Mouse (Mus musculus) kidney, adult 2 months (tissue): Measurements from ENCODE around the gene Trim2. TPM values are rescaled to one million over a fixed set of nuclear protein-coding genes. Genes with fewer than 3 reads are reported as not detected.

Source experiments
- DNase-seq: peaks from one replicate; pipeline ENCODE4 v3.0.0; 2021
- H3K27ac ChIP-seq: fragments of 200-500 bp; 2 replicates; pipeline ENCODE4 v1.5.1; 2012; ENCODE audit warnings: low read depth, low read length, control low read depth, inconsistent platforms; ENCODE audit not compliant: insufficient read depth
- H3K27me3 ChIP-seq: fragments of 200-500 bp; replicated peaks from 2 replicates; pipeline ENCODE4 v1.6.1; 2012; ENCODE audit warnings: mild to moderate bottlenecking, moderate library complexity, low read length, inconsistent platforms; ENCODE audit not compliant: control insufficient read depth, insufficient read depth
- H3K36me3 ChIP-seq: fragments of 200-500 bp; 2 replicates; pipeline ENCODE4 v1.6.1; 2012; ENCODE audit warnings: mild to moderate bottlenecking, moderate library complexity, low read length, inconsistent platforms; ENCODE audit not compliant: control insufficient read depth, insufficient read depth
- H3K4me1 ChIP-seq: fragments of 200-500 bp; 2 replicates; pipeline ENCODE4 v1.6.1; 2011; ENCODE audit warnings: low read length; ENCODE audit not compliant: control insufficient read depth, insufficient read depth
- H3K4me3 ChIP-seq: fragments of 200-500 bp; 2 replicates; pipeline ENCODE4 v1.5.1; 2011; ENCODE audit warnings: mild to moderate bottlenecking, low read depth, low read length, control low read depth; ENCODE audit not compliant: insufficient read depth
- CTCF ChIP-seq: fragments of 200-500 bp; conservative IDR thresholded peaks from 2 replicates; pipeline ENCODE4 v1.5.1; 2011; ENCODE audit warnings: low read depth, mild to moderate bottlenecking, control low read depth, low read length, moderate library complexity, mixed read lengths; ENCODE audit not compliant: insufficient read depth, insufficient read length
- POLR2A ChIP-seq: fragments of 200-500 bp; IDR thresholded peaks from one replicate; pipeline ENCODE4 v1.6.1; 2011; ENCODE audit warnings: low read depth, low read length, control low read depth
- WGBS: fragments of 180-500 bp; shearing (Covaris S2); methylation state at CpG from one replicate; pipeline ENCODE4 v1.1.7; 2018; 5-methylcytosine and 5-hydroxymethylcytosine counted together
- polyA plus RNA-seq: library from polyadenylated mRNA; depleted of rRNA; stranded (reverse); fragments of >200 nt; gene quantifications from 2 replicates; pipeline ENCODE4 v1.2.3, GENCODE M21; 2012

The Trim2 gene
- polyA plus RNA-seq, 1 experiment = 44.5 TPM

DNA sequence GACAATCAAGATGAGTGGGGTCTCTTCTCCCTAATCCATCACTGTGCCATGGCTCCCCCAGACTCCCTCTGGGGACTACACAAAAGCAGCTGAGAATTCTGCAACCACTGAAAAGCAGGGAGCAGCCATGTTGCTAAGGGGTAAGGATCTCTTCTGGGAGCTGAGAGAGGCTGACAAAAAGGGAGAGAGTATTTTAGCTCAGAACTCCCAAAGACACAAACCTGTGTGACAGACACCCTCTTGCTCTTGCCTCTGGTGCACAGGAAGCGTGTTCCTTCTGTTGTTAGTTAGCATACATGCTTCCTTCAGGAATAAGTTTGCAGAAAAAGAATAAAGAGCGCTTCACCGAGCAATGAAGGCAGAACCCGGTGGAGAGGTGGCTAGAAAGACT is 88.7 kb downstream of the Trim2 start:
- DNase-seq = no peak
- H3K4me3 ChIP-seq = no peak overlapping the region
- no peak overlapping the region for H3K27ac ChIP-seq
- TF ChIP-seq POLR2A (no peak), CTCF (no peak)
- no peaks in the 10 kb centered on the region for H3K27me3 ChIP-seq
- peaks cover 15% of the 10 kb centered on the region; the same call in 1 of the 2 replicates for H3K4me1 ChIP-seq
- H3K36me3 ChIP-seq = no peaks in the 10 kb centered on the region
- WGBS = 69% methylated on average over 4 of the region's 4 CpGs

DNA sequence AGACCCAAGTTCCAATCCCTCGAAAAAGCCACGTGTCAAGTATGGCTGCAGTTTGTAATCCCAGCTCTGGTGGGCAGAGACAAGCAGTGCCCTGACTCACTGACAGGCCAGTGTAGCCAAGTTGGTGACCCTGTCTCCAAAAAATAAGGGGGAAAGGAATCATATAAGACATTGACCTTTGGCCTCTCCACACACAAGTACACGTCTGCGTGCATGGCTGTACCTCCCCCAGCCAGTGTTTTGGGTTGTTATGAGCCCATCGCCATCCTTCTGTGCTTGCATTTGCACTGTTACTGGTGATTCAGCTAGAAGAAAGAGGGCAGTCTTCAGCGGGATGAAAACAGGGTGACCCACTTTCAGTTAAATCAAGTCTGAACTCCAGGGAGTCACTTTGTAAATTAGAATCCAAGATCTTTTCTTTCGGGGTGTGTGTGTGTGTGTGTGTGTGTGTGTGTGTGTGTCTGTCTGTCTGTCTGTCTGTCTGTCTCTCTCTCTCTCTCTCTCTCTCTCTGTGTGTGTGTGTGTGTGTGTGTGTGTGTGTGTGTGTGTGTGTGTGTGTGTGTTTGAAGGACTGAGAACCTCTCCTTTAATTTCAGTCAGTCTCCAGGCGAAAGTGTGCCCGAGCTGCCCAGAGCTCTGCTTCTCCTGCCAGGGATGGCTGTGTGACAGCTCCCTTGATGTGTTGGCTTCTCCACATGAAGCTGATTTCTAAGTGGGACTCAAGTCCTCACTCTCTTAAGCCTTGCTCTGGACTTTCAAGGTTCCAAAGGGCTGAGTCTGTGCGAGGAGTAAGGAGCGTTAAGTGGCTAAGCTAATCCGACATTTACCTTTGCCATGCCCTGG is 89.3 kb downstream of the Trim2 start:
- Histone ChIP-seq H3K4me3 (no peak overlapping the region), H3K27ac (no peak overlapping the region), H3K27me3 (no peaks in the 10 kb centered on the region), H3K36me3 (no peaks in the 10 kb centered on the region), H3K4me1 (peaks cover 15% of the 10 kb centered on the region; the same call in 1 of the 2 replicates)
- TF ChIP-seq CTCF = no peak
- no peak for TF ChIP-seq POLR2A
- DNase-seq = no peak
- 70% methylated on average over 12 of the region's 12 CpGs for WGBS

- H3K27me3 ChIP-seq = no peaks in the 10 kb centered on the region
- WGBS = 72% methylated on average over 15 of the region's 15 CpGs
- no peaks in the 10 kb centered on the region for H3K36me3 ChIP-seq
- no peak overlapping the region for H3K4me3 ChIP-seq
- DNase-seq = no peak
- no peak overlapping the region for H3K27ac ChIP-seq
- TF ChIP-seq CTCF (no peak), POLR2A (no peak)
- peaks cover 15% of the 10 kb centered on the region; the same call in 1 of the 2 replicates for H3K4me1 ChIP-seq
Measured at GRCm38 (mm10) chr3:84215743-84216360, 90.8 kb downstream of the Trim2 start.

DNA sequence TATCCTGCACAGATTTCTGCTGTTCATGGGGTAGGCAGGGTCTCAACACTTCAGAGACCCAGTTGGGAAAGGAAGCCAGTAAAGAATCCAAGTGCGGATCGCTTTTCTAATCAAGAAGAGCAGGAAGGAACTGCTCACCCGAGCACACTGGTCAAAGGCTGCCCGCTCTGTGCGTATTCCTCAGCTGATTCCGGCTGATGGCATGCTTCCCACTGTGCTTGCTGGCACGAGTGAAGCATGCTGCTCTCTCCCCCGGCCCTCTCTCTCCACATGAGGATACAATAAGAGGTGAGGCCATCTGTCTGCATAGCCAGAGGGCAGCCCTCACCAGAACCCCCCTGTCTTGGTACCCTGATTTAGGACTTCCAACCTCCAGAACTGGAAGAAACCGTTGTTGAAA is 91.4 kb downstream of the Trim2 start:
- no peaks in the 10 kb centered on the region for H3K27me3 ChIP-seq
- no peak overlapping the region for H3K4me3 ChIP-seq
- 34% methylated on average over 9 of the region's 9 CpGs for WGBS
- no peak for TF ChIP-seq POLR2A
- TF ChIP-seq CTCF = no peak
- DNase-seq = peak; percentile 86
- H3K4me1 ChIP-seq = peaks cover 15% of the 10 kb centered on the region; the same call in 1 of the 2 replicates
- H3K27ac ChIP-seq = peak overlapping the region; percentile 17
- H3K36me3 ChIP-seq = no peaks in the 10 kb centered on the region

DNA sequence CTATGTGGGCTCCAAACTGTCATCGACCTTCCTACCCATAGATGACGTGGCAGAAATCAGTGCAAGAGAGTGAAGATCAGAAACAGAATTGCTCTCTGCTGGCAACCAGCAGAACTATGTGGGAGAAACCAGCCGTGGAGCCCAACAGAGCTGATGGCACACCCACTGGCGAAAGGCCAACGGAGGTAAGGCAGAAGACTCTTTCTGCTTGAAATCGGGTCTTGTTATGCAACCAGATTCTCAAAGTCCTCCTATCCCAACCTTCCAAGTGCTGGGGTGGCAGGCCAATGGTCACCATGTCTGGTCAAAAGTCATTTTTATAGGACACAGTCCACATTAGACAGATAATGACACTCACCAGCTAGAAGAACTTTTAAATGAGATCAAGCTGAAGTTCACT is 92.2 kb downstream of the Trim2 start:
- H3K27me3 ChIP-seq = no peaks in the 10 kb centered on the region
- no peak for TF ChIP-seq POLR2A
- TF ChIP-seq CTCF = no peak
- H3K4me3 ChIP-seq = no peak overlapping the region
- DNase-seq = peak; percentile 97
- H3K4me1 ChIP-seq = peaks cover 15% of the 10 kb centered on the region; the same call in 1 of the 2 replicates
- 61% methylated on average over 6 of the region's 6 CpGs for WGBS
- no peaks in the 10 kb centered on the region for H3K36me3 ChIP-seq
- H3K27ac ChIP-seq = peak overlapping the region; percentile 57

GRCm38 (mm10) chr3:84211340-84211875 is 95.3 kb downstream of the Trim2 start:
- no peak overlapping the region for H3K27ac ChIP-seq
- DNase-seq = no peak
- no peaks in the 10 kb centered on the region for H3K27me3 ChIP-seq
- WGBS = 70% methylated on average over 7 of the region's 7 CpGs
- H3K36me3 ChIP-seq = no peaks in the 10 kb centered on the region; the same call in 1 of the 2 replicates
- H3K4me3 ChIP-seq = no peak overlapping the region
- H3K4me1 ChIP-seq = peaks cover 8% of the 10 kb centered on the region; the same call in 1 of the 2 replicates
- no peak for TF ChIP-seq CTCF
- no peak for TF ChIP-seq POLR2A

- Histone ChIP-seq H3K27ac (no peak overlapping the region), H3K27me3 (no peaks in the 10 kb centered on the region), H3K36me3 (no peaks in the 10 kb centered on the region; the same call in 1 of the 2 replicates), H3K4me1 (no peaks in the 10 kb centered on the region), H3K4me3 (no peak overlapping the region)
- no peak for DNase-seq
- WGBS = 86% methylated on average over 7 of the region's 7 CpGs
- TF ChIP-seq CTCF = no peak
- no peak for TF ChIP-seq POLR2A
Measured at GRCm38 (mm10) chr3:84208917-84209513, 97.7 kb downstream of the Trim2 start.
